Mouse (Mus musculus): ENCODE measurements at regions not wholly inside any gene's neighbourhood (a gene's known extent, or its start where the extent isn't known, plus 50 kb on each side); places are given as distances from the start of the nearest gene placed in this dataset.

GRCm38 (mm10) chr9:83700916-83701315 is 105.2 kb downstream of the Elovl4 start:
- TF ChIP-seq POLR2A (IDR thresholded peaks at IDR 0.05; ENCODE audit: low read depth, low read length) (no peak), CTCF (IDR thresholded peaks at IDR 0.05; ENCODE audit: borderline replicate concordance, insufficient read depth, low read length) (no peak)

Data from embryonic fibroblast, embryonic 13.5 days (primary cell).